Mouse (Mus musculus) lung, embryonic 14.5 days (tissue): Measurements from ENCODE around the gene Zbtb16. TPM values are rescaled to one million over a fixed set of nuclear protein-coding genes. Genes with fewer than 3 reads are reported as not detected.
A peak's percentile ranks its signal among the peaks of the same experiment; 100 is the strongest.

Source experiments
- ATAC-seq: fragments of 200-750 bp; cut with Nextera tagmentation; 2 replicates; pipeline ENCODE4 v1.8.0; 2017; ENCODE audit warnings: mild to moderate bottlenecking, moderate TSS enrichment, moderate library complexity; ENCODE audit not compliant: insufficient read depth
- DNase-seq: peaks from one replicate; pipeline ENCODE4 v3.0.0-alpha.2; 2015
- H3K27ac ChIP-seq: fragments of 300-500 bp; sonication (generic); 2 replicates; pipeline ENCODE4 v1.5.1; 2014; ENCODE audit warnings: low read depth, mild to moderate bottlenecking, moderate library complexity
- H3K27me3 ChIP-seq: fragments of 300-500 bp; sonication (generic); 2 replicates; pipeline ENCODE4 v1.6.1; 2014; ENCODE audit warnings: low read length, control low read depth; ENCODE audit not compliant: insufficient read depth
- H3K36me3 ChIP-seq: fragments of 300-500 bp; sonication (generic); 2 replicates; pipeline ENCODE4 v1.6.1; 2014; ENCODE audit warnings: control low read depth; ENCODE audit not compliant: insufficient read depth
- H3K4me1 ChIP-seq: fragments of 300-500 bp; sonication (generic); 2 replicates; pipeline ENCODE4 v1.6.1; 2014; ENCODE audit warnings: antibody characterized with exemption, control low read depth; ENCODE audit not compliant: insufficient read depth
- H3K4me2 ChIP-seq: fragments of 300-500 bp; sonication (generic); 2 replicates; pipeline ENCODE4 v1.6.1; 2014; ENCODE audit warnings: mild to moderate bottlenecking
- H3K4me3 ChIP-seq: fragments of 300-500 bp; sonication (generic); 2 replicates; pipeline ENCODE4 v1.5.1; 2014; ENCODE audit warnings: low read depth, low read length
- H3K9ac ChIP-seq: fragments of 300-500 bp; sonication (generic); 2 replicates; pipeline ENCODE4 v1.6.1; 2014
- H3K9me3 ChIP-seq: fragments of 300-500 bp; sonication (generic); 2 replicates; pipeline ENCODE4 v1.6.1; 2016; ENCODE audit warnings: low read depth, low read length, control low read depth
- CTCF ChIP-seq: IDR thresholded peaks from 2 replicates; pipeline ENCODE4 v1.5.1; 2016; ENCODE audit warnings: antibody characterized with exemption, low read depth
- WGBS: fragments of 180-500 bp; shearing (Covaris S2); extraction: QIAGEN DNeasy Blood & Tissue Kit; methylation state at CpG from one replicate; pipeline ENCODE4 v1.1.7; 2014; 5-methylcytosine and 5-hydroxymethylcytosine counted together
- polyA plus RNA-seq: library from polyadenylated mRNA; unstranded; fragments of >200 nt; fragmentation: Nextera tagmentation; extraction: Ambion mirVana; gene quantifications from 2 replicates; pipeline ENCODE4 v1.2.1, GENCODE M21; 2014

The Zbtb16 gene
- polyA plus RNA-seq, 1 experiment from 2014 or later, result 0.71 TPM

DNA sequence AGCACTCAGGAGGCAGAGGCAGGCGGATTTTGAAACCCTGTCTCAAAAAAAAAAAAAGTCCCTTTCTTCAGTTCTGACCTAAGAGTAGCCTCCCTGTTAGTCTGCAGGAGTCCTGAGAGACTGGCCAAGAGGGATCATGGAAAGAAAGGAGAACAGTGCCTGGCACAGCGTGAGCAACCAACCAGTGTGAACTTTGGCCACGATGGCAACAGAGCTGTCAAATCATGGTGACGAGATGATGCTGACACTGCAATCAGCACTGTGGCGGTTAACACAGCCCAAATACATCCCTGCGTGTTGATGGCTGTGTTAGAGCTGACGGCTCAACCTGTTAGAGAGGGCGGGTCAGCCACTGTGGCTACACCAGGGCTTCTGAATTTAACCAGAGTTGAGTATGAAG is 119.5 kb downstream of the Zbtb16 start:
- WGBS, result 84% methylated on average over 8 of the region's 8 CpGs
- no peak overlapping the region for H3K4me3 ChIP-seq
- ATAC-seq (no peak), DNase-seq (no peak)
- no peak for TF ChIP-seq CTCF
- no peak overlapping the region for H3K4me2 ChIP-seq
- no peaks in the 10 kb centered on the region for H3K36me3 ChIP-seq
- no peak overlapping the region for H3K9ac ChIP-seq
- no peak overlapping the region for H3K27ac ChIP-seq
- no peaks in the 10 kb centered on the region for H3K9me3 ChIP-seq
- no peaks in the 10 kb centered on the region for H3K27me3 ChIP-seq
- H3K4me1 ChIP-seq, result no peaks in the 10 kb centered on the region

DNA sequence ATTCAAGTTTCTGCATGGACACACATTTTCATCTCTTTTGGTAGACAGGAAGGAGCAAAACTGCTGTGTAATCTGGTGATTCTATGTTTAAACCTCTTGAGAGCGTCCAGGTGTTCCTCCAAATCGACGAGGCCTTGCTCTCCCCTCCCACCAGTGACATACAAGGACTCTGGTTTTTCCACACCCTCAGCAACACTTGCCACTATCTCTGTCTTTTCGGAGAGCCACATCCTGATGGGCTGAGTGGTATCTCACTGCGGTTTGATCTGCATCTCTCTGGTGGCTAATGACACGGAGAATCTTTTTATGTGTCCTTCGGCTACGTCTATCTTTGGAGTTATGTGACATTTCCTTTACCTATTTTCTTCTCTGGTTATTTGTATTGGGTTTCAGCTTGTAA is 121.0 kb downstream of the Zbtb16 start:
- Histone ChIP-seq H3K27me3 (no peaks in the 10 kb centered on the region), H3K36me3 (no peaks in the 10 kb centered on the region), H3K4me2 (no peak overlapping the region), H3K9ac (no peak overlapping the region), H3K4me1 (no peaks in the 10 kb centered on the region), H3K4me3 (no peak overlapping the region), H3K27ac (no peak overlapping the region), H3K9me3 (no peaks in the 10 kb centered on the region)
- DNase-seq (no peak), ATAC-seq (no peak)
- no peak for TF ChIP-seq CTCF
- WGBS, result 83% methylated on average over 8 of the region's 8 CpGs

DNA sequence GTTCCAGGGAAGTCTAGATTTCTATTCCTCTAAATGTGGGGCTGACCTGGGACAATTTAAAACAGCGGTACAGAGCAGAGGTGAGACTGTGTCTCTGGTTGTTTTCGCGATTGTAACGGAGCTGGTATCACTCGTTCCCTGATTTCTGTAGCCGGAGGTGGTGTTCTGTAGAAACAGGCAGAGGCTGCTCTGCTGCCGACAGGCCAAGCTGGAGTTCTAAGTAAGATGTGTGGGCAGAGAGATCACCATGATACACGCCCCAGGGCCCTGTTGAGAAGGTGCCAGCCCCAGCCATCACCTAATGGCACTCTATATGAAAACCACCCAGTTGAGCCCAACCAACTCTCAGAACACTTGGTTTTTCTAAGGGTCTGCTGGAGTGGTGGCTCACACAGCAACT is 122.2 kb downstream of the Zbtb16 start:
- Histone ChIP-seq H3K4me2 (no peak overlapping the region), H3K4me3 (no peak overlapping the region), H3K27me3 (no peaks in the 10 kb centered on the region), H3K9ac (no peak overlapping the region), H3K36me3 (no peaks in the 10 kb centered on the region), H3K27ac (no peak overlapping the region), H3K4me1 (no peaks in the 10 kb centered on the region), H3K9me3 (no peaks in the 10 kb centered on the region)
- DNase-seq (no peak), ATAC-seq (no peak)
- 84% methylated on average over 8 of the region's 8 CpGs for WGBS
- TF ChIP-seq CTCF, result no peak

DNA sequence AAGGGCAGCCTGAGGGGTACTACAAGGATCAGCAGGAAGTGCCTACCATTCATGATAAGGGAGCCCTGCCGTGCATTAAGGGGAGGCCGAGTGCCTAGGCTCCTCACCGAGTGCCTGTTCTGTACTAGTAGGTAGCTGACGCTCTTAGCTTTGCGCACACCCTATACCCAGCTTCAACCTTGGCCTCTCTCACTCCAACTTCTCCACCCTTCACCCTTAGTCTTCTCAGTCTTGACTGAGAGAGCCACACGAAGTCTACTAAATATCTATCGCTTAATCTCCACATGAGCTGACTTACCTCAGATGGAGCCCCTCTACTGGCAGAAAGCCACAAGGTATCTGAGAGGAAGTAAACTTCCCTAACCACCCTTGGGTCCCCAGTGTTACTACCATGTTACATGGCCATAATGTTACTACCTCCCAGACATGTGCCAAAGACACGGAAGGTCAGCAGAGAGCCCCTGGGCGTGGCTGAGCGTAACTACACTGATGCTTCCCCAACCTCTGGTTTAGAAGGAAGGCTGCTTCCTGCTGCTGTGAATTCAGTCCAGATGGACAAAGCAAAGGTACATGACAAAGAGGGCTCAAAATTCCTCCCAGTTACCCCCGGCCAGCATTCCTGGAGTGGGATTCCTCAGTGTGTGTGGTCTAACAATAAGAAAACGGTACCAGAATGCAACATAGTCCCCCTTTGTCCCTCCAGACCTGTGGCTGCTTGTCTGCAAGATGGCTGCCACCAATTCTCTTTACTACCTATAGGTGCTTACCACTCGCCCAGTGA is 122.8 kb downstream of the Zbtb16 start:
- H3K4me3 ChIP-seq, result no peak overlapping the region
- DNase-seq (no peak), ATAC-seq (no peak)
- TF ChIP-seq CTCF, result no peak
- 84% methylated on average over 13 of the region's 13 CpGs for WGBS
- H3K9ac ChIP-seq, result no peak overlapping the region
- H3K4me2 ChIP-seq, result no peak overlapping the region
- H3K27me3 ChIP-seq, result no peaks in the 10 kb centered on the region
- H3K27ac ChIP-seq, result no peak overlapping the region
- no peaks in the 10 kb centered on the region for H3K36me3 ChIP-seq
- no peaks in the 10 kb centered on the region for H3K4me1 ChIP-seq
- no peaks in the 10 kb centered on the region for H3K9me3 ChIP-seq

DNA sequence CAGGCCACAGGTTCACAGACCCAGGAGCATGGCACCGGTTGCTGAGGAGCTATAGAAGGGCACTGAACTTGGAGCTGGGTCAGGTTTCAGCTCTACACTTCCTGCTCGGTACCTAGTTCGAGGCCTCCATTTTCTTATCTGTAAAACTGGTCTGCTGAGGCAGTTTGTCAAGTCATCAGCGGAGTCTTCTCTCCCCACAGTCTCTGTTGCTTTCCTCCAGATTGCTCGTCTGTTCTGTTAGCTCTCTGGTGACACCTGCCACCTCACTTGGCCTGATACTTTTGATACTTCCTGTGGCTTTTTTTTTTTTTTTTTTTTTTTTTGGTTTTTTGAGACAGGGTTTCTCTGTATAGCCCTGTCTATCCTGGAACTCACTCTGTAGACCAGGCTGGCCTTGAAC is 124.2 kb downstream of the Zbtb16 start:
- Histone ChIP-seq H3K4me3 (no peak overlapping the region), H3K27ac (no peak overlapping the region), H3K9me3 (no peaks in the 10 kb centered on the region), H3K36me3 (no peaks in the 10 kb centered on the region), H3K4me2 (no peak overlapping the region), H3K9ac (no peak overlapping the region), H3K27me3 (no peaks in the 10 kb centered on the region), H3K4me1 (0 out of 2 replicates have a peak, but pooled peaks cover 3% of the 10 kb centered on the region)
- no peak for ATAC-seq
- WGBS, result 61% methylated on average over 5 of the region's 5 CpGs
- no peak for DNase-seq
- TF ChIP-seq CTCF, result no peak

DNA sequence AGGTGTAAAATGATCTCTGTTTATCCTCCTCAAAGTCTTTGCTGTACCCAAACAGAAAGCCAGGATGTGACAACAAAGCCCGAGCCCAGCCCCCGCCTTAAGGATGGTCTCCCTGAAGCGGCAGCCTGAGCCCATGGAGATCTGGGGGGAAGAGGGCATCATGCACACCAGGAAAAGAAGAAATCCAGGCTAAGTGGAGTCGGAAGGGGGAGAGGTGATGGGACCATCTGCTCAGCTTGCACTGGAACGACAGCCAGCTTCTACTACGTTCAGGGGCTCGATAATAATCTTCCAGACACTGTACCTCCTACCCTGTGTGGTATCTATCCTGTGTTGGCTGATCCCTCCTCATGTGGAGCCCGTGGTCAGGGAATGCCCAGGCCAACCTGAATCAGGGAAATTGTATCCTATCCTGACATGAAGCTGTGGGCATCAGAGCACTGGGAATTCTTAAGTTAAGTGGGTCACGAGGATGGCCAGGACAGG is 124.7 kb downstream of the Zbtb16 start:
- no peaks in the 10 kb centered on the region for H3K27me3 ChIP-seq
- no peak for TF ChIP-seq CTCF
- peak; percentile 38 for DNase-seq
- H3K4me2 ChIP-seq, result no peak overlapping the region
- no peak overlapping the region for H3K9ac ChIP-seq
- H3K4me3 ChIP-seq, result no peak overlapping the region
- no peaks in the 10 kb centered on the region for H3K9me3 ChIP-seq
- no peak overlapping the region for H3K27ac ChIP-seq
- no peak for ATAC-seq
- H3K4me1 ChIP-seq, result 0 out of 2 replicates have a peak, but pooled peaks cover 3% of the 10 kb centered on the region
- no peaks in the 10 kb centered on the region for H3K36me3 ChIP-seq
- WGBS, result 24% methylated on average over 9 of the region's 9 CpGs

DNA sequence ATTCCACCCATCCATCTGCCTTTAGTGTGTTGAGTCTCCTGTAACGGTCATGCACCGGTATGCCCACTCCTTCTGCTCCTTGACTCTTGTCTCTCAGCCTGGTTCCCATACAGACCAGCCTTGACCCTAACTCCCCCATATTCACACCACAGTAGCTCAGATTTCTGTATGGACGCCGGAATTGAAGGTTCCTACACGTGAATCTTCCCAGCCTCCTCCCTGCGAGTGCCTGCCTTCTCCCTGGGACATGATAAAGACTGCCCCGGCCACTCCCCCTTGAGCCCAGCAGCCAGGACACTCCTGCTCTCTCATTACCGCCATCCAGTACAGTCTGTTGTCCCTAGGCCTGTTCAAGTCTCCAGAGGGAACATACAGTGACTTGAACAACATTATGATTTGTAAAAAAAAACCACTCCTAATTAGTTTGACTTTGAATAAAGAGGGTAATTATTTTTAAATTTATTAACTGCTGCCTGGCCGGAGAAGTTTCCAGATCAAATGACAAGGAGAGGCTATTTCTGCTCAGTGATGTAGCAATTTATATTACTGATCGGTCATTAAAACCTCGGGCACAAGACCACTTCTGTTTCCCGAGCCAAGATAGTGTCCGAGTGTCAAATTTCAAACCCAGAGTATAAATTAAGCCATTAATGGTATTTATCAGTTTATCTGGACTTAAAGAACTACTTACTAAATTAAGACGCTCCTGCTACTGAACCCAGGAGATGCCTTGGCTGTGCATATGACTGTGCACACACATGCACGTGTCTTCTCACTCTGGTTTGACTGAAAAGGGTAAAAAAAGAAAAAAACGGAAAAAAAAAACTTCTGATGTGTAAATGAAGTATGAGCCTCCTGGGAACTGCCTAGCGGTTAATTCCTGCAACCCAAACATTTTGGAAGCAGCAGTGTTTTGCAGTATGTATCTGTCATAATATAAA is 125.4 kb downstream of the Zbtb16 start:
- Histone ChIP-seq H3K4me3 (no peak overlapping the region), H3K36me3 (no peaks in the 10 kb centered on the region), H3K9me3 (no peaks in the 10 kb centered on the region), H3K4me1 (0 out of 2 replicates have a peak, but pooled peaks cover 3% of the 10 kb centered on the region), H3K27me3 (no peaks in the 10 kb centered on the region), H3K4me2 (no peak overlapping the region), H3K9ac (no peak overlapping the region), H3K27ac (no peak overlapping the region)
- WGBS, result 25% methylated on average over 17 of the region's 17 CpGs
- DNase-seq, result peak; percentile 31
- no peak for TF ChIP-seq CTCF
- ATAC-seq, result no peak
